Mouse (Mus musculus) kidney, adult 2 months (tissue): Measurements from ENCODE around the gene Mxra7. TPM values are rescaled to one million over a fixed set of nuclear protein-coding genes. Genes with fewer than 3 reads are reported as not detected.

ENCODE experiments used
- DNase-seq: peaks from one replicate; pipeline ENCODE4 v3.0.0; 2021
- H3K27ac ChIP-seq: fragments of 200-500 bp; 2 replicates; pipeline ENCODE4 v1.5.1; 2012; ENCODE audit warnings: low read depth, low read length, control low read depth, inconsistent platforms; ENCODE audit not compliant: insufficient read depth
- H3K27me3 ChIP-seq: fragments of 200-500 bp; replicated peaks from 2 replicates; pipeline ENCODE4 v1.6.1; 2012; ENCODE audit warnings: mild to moderate bottlenecking, moderate library complexity, low read length, inconsistent platforms; ENCODE audit not compliant: control insufficient read depth, insufficient read depth
- H3K36me3 ChIP-seq: fragments of 200-500 bp; 2 replicates; pipeline ENCODE4 v1.6.1; 2012; ENCODE audit warnings: mild to moderate bottlenecking, moderate library complexity, low read length, inconsistent platforms; ENCODE audit not compliant: control insufficient read depth, insufficient read depth
- H3K4me1 ChIP-seq: fragments of 200-500 bp; 2 replicates; pipeline ENCODE4 v1.6.1; 2011; ENCODE audit warnings: low read length; ENCODE audit not compliant: control insufficient read depth, insufficient read depth
- H3K4me3 ChIP-seq: fragments of 200-500 bp; 2 replicates; pipeline ENCODE4 v1.5.1; 2011; ENCODE audit warnings: mild to moderate bottlenecking, low read depth, low read length, control low read depth; ENCODE audit not compliant: insufficient read depth
- CTCF ChIP-seq: fragments of 200-500 bp; conservative IDR thresholded peaks from 2 replicates; pipeline ENCODE4 v1.5.1; 2011; ENCODE audit warnings: low read depth, mild to moderate bottlenecking, control low read depth, low read length, moderate library complexity, mixed read lengths; ENCODE audit not compliant: insufficient read depth, insufficient read length
- POLR2A ChIP-seq: fragments of 200-500 bp; IDR thresholded peaks from one replicate; pipeline ENCODE4 v1.6.1; 2011; ENCODE audit warnings: low read depth, low read length, control low read depth
- WGBS: fragments of 180-500 bp; shearing (Covaris S2); methylation state at CpG from one replicate; pipeline ENCODE4 v1.1.7; 2018; 5-methylcytosine and 5-hydroxymethylcytosine counted together
- polyA plus RNA-seq: library from polyadenylated mRNA; depleted of rRNA; stranded (reverse); fragments of >200 nt; gene quantifications from 2 replicates; pipeline ENCODE4 v1.2.3, GENCODE M21; 2012; rRNA removed

Gene Mxra7
- 11.3 TPM in 2 replicates for polyA plus RNA-seq

DNA sequence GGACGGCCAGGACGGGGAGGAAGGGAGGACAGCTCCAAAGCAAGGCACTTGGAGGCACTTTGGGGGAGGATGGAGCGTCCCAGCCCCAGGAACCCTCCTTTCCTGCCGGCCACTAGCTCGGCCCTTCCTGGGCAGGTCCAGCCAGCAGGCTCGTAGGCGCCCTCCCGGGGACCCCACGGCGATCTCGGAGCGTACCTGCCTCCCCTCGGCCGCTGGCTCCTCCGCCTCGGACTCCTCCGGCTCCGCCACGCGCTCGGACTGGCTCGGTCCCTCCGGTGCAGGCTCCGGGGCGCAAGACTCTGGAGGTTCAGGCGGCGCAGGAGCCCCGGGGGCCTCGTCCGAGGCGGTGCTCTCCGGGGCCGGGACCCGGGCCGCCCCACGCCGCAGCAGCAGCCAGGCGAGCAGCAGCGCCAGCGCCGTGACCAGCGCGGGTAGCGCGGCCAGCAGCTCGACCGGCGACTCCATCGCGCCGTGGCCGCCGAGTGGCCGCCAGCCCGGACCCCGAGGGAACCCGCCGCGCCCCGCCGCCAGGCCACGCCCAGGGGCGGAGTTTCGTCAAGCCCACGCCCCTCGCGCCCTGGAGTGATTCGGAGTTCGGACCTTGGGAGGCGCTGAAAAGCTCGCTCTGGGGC, at the start of gene Mxra7:
TSS of gene Mxra7 (minus strand) at position 513 of the 632 bp plus-strand sequence.
- no peak for TF ChIP-seq POLR2A
- no peak for TF ChIP-seq CTCF
- Histone ChIP-seq H3K27ac (peak within 1 kb of the TSS; percentile 43; the same call in 1 of the 2 replicates), H3K4me3 (peak within 1 kb of the TSS; percentile 62), H3K27me3 (no peaks in the 10 kb centered on the region), H3K36me3 (no peaks in the 10 kb centered on the region), H3K4me1 (peaks cover 12% of the 10 kb centered on the region)
- WGBS = 4% methylated on average over 71 of the region's 71 CpGs
- peak; percentile 84 for DNase-seq

GRCm38 (mm10) chr11:116873987-116874386, 46.1 kb upstream of the Mxra7 start:
- peaks cover 2% of the 10 kb centered on the region for H3K36me3 ChIP-seq
- no peak for TF ChIP-seq CTCF
- TF ChIP-seq POLR2A = no peak
- DNase-seq = no peak
- 89% methylated on average over 20 of the region's 20 CpGs for WGBS
- H3K27me3 ChIP-seq = no peaks in the 10 kb centered on the region
- no peak overlapping the region for H3K27ac ChIP-seq
- no peaks in the 10 kb centered on the region; the same call in 1 of the 2 replicates for H3K4me1 ChIP-seq
- H3K4me3 ChIP-seq = no peak overlapping the region

DNA sequence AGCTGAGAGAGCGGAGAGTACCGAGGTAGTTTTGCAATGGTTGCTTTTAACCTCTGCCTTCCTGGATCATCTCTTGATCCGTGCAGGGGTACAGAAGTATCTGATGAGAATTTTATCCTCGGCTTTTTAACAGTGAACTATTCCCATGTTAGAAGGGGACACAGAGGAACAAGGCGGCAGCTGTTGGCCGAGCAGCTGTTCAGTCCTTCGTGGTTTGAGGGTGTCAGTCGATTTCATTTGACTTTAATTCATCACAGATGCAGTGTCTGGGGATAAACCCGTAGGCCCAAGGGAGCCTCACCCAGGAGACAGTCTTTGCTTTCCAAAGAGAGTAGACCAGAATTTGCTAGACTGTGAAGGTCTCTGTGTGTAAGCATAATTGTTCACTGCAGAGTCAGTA, 43.7 kb upstream of the Mxra7 start:
- 88% methylated on average over 9 of the region's 9 CpGs for WGBS
- no peaks in the 10 kb centered on the region for H3K27me3 ChIP-seq
- no peak for TF ChIP-seq CTCF
- TF ChIP-seq POLR2A = no peak
- DNase-seq = no peak
- no peak overlapping the region for H3K4me3 ChIP-seq
- no peak overlapping the region for H3K27ac ChIP-seq
- H3K36me3 ChIP-seq = peaks cover 2% of the 10 kb centered on the region
- H3K4me1 ChIP-seq = no peaks in the 10 kb centered on the region; the same call in 1 of the 2 replicates

- no peak for DNase-seq
- TF ChIP-seq CTCF (no peak), POLR2A (no peak)
- Histone ChIP-seq H3K27me3 (no peaks in the 10 kb centered on the region), H3K4me3 (no peak overlapping the region), H3K36me3 (peaks cover 2% of the 10 kb centered on the region), H3K4me1 (peaks cover 4% of the 10 kb centered on the region; the same call in 1 of the 2 replicates), H3K27ac (peak overlapping the region; percentile 60)
- WGBS = 57% methylated on average over 4 of the region's 4 CpGs
Observed at GRCm38 (mm10) chr11:116869641-116870040, 41.8 kb upstream of the Mxra7 start.

GRCm38 (mm10) chr11:116869223-116869622, 41.4 kb upstream of the Mxra7 start:
- WGBS = 90% methylated on average over 8 of the region's 8 CpGs
- Histone ChIP-seq H3K4me3 (no peak overlapping the region), H3K27me3 (no peaks in the 10 kb centered on the region), H3K4me1 (peaks cover 4% of the 10 kb centered on the region; the same call in 1 of the 2 replicates), H3K36me3 (peaks cover 2% of the 10 kb centered on the region), H3K27ac (peak overlapping the region; percentile 60)
- TF ChIP-seq CTCF (no peak), POLR2A (no peak)
- DNase-seq = no peak

DNA sequence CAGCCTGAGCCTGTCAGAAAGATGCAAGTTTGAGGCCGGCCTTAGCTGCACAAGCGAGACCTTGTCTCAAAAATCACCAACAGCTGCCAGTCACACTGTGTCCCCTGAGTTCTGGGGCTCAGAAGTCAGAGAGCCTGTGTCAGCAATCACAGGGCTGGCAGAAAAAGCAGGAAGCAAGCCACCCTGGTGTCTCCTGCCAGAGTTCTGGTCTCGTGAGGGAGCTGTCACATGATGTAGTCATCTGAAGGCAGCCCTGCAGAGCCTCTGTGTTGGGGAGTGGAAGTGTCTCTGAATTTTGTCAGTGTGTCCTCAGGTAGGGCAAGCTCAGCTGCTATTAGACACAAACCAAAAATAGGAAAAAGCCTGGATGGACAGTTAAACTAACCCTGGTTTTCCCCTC, 40.3 kb upstream of the Mxra7 start:
- peak; percentile 83 for DNase-seq
- TF ChIP-seq POLR2A (no peak), CTCF (no peak)
- Histone ChIP-seq H3K36me3 (peaks cover 2% of the 10 kb centered on the region), H3K4me1 (peaks cover 4% of the 10 kb centered on the region; the same call in 1 of the 2 replicates), H3K4me3 (no peak overlapping the region), H3K27ac (peak overlapping the region; percentile 54; the same call in 1 of the 2 replicates), H3K27me3 (no peaks in the 10 kb centered on the region)
- 36% methylated on average over 3 of the region's 3 CpGs for WGBS

- H3K27ac ChIP-seq = no peak overlapping the region
- peak; percentile 78 for DNase-seq
- peaks cover 3% of the 10 kb centered on the region for H3K36me3 ChIP-seq
- 51% methylated on average over 12 of the region's 12 CpGs for WGBS
- H3K4me3 ChIP-seq = no peak overlapping the region
- no peaks in the 10 kb centered on the region for H3K27me3 ChIP-seq
- TF ChIP-seq CTCF = no peak
- TF ChIP-seq POLR2A = no peak
- peaks cover 4% of the 10 kb centered on the region; the same call in 1 of the 2 replicates for H3K4me1 ChIP-seq
Observed at GRCm38 (mm10) chr11:116865945-116866585, 38.2 kb upstream of the Mxra7 start.
